Mouse (Mus musculus) small intestine, adult 2 months (tissue): ENCODE data around the gene Mrpl11.

ENCODE experiments used
- CTCF ChIP-seq: fragments of 200-500 bp; IDR thresholded peaks from 2 replicates; pipeline ENCODE4 v1.5.1; 2012; ENCODE audit warnings: low read depth, mild to moderate bottlenecking, control low read depth, inconsistent platforms, low read length, moderate library complexity, mixed read lengths; ENCODE audit not compliant: insufficient replicate concordance, insufficient read length; ENCODE audit errors: extremely low read depth
- POLR2A ChIP-seq: fragments of 200-500 bp; IDR thresholded peaks from 2 replicates; pipeline ENCODE4 v1.6.1; 2012; ENCODE audit warnings: low read depth, mild to moderate bottlenecking, control low read depth, inconsistent platforms, low read length, moderate library complexity

DNA sequence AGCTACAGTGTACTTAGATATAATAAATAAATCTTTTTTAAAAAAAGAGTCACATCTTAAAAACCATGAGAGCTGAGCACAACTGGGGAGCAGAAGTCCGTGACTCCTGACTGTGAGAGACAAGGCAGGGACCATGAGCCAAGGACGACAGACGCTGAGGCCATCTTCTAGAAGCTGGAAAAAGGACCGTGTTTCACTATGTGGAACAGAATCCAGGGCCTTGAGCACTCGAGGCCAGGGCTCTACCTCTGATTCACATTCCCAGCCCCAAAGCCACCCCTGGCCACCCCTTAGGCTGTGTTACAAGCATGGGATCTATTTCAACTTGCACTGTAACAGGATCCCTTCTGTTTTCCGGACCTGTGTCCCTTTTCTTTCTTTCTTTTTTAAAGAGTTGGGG lies 42.3 kb upstream of the Mrpl11 start:
- no peak for TF ChIP-seq POLR2A
- TF ChIP-seq CTCF: no peak
